Comparison of ENCODE assay signal across 14 mouse cellular contexts in genomic region chr5:3509503-3509902, GRCm38 (mm10).
"Had no signal": no experiment of that assay in that cellular context is flagged by ENCODE, and none has a peak within 500 bp of the region (broad histone marks: within the 10 kb centered on the region; RNA-seq: fewer than 3 reads in every experiment).

No protein-coding gene starts in this region.

- DNase-seq: kidney, adult 18-20 months; kidney, postnatal 10 days; kidney, postnatal 4 days; layer of hippocampus, adult 9-11 months; layer of hippocampus, postnatal 36 days; lung, embryonic 14.5 days; lung, postnatal 10 days; spleen, adult 18-20 months; thymus, postnatal 36 days had no signal

- H3K27me3 ChIP-seq: limb, embryonic 13.5 days; liver, embryonic 15.5 days; midbrain, embryonic 13.5 days; neural tube, embryonic 15.5 days; stomach, embryonic 15.5 days had no signal

- H3K27ac ChIP-seq: limb, embryonic 13.5 days; liver, embryonic 15.5 days; midbrain, embryonic 13.5 days; neural tube, embryonic 15.5 days; stomach, embryonic 15.5 days had no signal

- ATAC-seq: midbrain, embryonic 13.5 days had no signal

- H3K9me3 ChIP-seq: liver, embryonic 15.5 days; midbrain, embryonic 13.5 days; neural tube, embryonic 15.5 days; stomach, embryonic 15.5 days had no signal

- H3K4me1 ChIP-seq: stomach, embryonic 15.5 days had no signal

- H3K36me3 ChIP-seq: limb, embryonic 13.5 days; liver, embryonic 15.5 days; midbrain, embryonic 13.5 days; neural tube, embryonic 15.5 days; stomach, embryonic 15.5 days had no signal

- H3K4me3 ChIP-seq: limb, embryonic 13.5 days; liver, embryonic 15.5 days; midbrain, embryonic 13.5 days; neural tube, embryonic 15.5 days; stomach, embryonic 15.5 days had no signal
